Mouse (Mus musculus) CD8-positive naive resting alpha-beta T cell, adult 2 months (primary cell): ENCODE data around the gene Rpl11.
"Not testable (repeated sequence)": the region's sequence is repeated elsewhere in the genome, so short reads cannot be mapped to it uniquely, and the experiment has no call there.

ENCODE experiments used
- DNase-seq, 2 experiments: peaks; one replicate each; pipeline ENCODE4 v3.0.0; 2022; ENCODE audit warnings: low read depth in 2 of 2, low spot score in 2 of 2

Rpl11 gene

DNA sequence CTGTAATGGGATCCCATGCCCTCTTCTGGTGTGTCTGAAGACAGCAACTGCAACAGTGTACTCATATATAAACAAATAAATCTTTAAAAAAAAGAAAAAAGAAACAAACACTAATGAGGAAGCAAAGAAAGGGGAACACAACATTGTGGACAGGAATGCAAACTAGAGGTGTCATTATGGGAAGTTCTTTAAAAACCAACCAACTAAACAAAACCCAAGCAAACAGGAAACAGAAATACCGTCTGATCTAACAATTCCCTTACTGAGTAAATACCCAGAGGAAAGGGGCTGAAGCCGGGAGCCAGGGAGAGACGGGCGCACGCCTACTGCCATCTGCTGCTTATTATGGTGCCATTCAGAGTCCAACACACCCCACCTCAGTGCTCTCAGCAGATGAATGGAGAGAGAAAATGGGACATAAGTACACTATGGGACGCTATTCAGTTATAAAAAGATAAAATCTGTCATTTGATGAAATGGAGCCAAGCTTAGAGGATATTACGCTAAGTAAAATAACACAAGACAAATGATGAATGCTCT lies 71.6 kb downstream of the Rpl11 start:
- no peak for DNase-seq

DNA sequence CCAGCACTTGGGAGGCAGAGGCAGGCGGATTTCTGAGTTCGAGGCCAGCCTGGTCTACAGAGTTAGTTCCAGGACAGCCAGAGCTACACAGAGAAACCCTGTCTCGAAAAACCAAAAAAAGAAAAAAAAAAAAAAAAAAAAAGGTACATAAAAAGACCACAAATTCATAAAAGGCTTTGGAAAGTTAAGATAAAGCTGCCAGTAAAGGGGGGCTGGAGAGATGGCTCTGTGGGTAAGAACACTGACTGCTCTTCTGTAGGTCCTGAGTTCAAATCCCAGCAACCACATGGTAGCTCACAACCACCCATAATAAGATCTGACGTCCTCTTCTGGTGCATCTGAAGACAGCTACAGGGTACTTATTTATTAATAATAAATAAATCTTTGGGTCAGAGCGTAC lies 73.0 kb downstream of the Rpl11 start:
- DNase-seq: not testable (repeated sequence)
